Mouse (Mus musculus) layer of hippocampus, postnatal 36 days (tissue): ENCODE data around the gene Tmem185b. TPM values are rescaled to one million over a fixed set of nuclear protein-coding genes. Genes with fewer than 3 reads are reported as not detected.

Experiments
- DNase-seq, 2 experiments: peaks; one replicate each; pipeline ENCODE4 v3.0.0; 2022
- total RNA-seq, 2 experiments: library from RNA; stranded (reverse); gene quantifications; 2 replicates each; pipeline ENCODE4 v1.2.3; 2021

Gene Tmem185b
- total RNA-seq, 2 experiments from 2014 or later, result 18.0 to 20.2 TPM

DNA sequence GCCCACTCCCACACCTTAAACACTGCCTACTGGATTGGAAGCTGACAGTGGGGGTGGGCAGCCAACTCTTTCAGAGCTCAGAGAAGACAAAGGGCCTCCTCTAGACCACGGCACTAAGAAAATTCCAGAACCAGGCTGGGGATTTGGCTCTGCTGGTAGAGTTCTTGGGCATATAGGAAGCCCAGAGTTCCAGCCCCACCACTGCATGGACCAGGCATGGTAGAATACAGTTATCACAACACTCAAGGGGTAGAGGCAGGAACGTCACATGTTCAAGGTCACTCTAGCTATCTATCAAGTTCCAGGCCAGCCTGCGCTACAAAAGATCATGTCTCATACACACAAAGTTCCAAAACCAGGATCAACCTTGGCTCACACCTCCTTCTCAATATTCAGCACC lies 22.8 kb upstream of the Tmem185b start:
- no peak for DNase-seq

DNA sequence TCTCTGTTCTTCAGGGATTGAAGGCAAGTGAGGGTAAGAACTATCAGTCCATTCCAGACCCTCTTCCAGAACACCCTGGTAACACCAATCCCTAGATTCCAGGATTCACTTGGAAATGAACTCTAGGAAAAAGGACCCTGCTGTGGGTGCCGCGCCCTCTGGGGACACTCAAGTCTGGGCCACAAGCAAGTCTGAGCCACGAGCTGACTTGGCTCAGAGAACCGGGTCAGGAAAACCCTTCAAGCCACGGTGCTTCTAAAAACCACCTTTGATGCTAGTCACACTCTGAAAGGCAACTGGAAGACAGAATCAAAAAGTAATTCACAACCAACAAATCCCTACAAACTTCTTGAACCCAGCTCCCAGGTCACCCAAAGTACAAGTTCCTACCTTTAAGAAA lies 22.2 kb upstream of the Tmem185b start:
- no peak for DNase-seq

DNA sequence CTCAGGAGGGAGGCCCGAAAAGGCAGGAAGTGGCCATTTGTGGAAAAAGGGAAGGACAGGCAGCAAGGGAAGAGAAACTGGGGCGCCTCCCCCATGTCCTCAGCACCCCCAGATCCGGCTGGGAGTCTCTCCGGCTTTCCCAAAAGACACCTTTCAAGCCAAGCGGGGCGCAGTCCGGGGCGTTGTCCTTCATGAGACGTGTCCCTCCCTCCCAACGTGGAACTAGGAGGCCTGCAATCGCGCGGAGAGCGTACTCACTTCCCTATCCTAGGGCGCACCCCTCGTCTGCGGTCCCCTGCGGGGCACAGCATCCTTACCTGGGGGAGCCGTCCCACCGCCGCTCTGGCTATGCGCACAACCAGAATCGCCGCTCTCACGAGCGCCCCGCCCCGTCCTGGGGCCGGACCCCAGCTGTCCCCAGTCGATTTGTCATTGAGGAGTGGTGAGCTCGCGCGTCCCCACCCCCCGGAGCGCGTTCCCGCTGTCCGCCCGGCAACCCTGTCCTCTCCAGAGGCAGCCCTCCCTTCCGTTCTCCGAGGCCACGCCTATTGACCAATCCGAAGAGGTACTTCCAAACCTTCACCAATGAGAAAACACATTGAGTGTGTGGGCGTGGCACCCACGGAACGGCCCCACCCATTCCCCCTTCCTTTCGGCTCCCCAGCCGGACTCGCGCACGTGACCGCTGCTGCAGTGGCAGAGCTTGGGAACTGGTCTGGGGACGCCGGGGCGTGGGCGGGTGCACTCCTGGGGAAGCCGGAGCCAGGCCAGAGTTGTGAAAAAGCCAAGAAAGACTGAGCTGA lies 21.5 kb upstream of the Tmem185b start, which contains the start of gene Ralb:
TSS of gene Ralb (minus strand) at position 535 of the 803 bp plus-strand sequence.
- peak; percentile 94 to 95 for DNase-seq

DNA sequence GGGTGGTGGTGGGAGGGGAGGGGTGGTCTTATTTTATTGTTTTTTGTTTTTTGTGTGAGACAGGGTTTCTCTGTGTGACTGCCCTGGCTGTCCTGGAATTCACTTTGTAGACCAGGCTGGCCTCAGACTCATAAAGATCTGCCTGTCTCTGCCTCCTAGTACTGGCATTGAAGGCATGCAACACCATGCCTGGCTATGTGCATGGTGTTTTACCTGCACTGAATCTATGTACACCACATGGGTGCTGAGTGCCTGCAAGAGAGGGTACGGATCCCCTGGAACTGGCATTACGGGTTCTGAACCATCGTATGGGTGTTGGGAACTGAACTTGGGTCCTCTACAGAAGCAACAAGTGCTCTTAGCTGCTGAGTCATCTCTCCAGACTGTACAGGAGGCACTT lies 20.0 kb upstream of the Tmem185b start:
- no peak for DNase-seq

DNA sequence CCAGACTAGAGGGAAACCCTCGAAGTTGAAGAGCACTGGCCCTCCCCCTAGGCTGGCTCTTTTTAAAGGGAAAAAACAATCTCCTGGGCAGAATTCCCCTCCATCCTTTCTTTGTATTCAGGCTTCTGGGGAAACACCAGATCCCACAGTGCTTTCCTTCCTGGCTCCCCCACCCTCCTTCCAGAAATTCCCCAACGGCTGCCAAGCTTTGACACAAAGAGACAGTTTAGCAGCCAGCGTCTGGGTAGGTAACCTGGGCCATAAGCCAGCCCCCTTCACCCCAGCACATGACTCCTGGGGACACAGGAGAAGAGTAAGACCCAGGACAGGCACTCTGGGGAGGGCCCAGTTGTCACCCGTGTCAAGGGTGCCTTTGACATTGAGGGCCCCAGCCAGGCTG lies 17.4 kb upstream of the Tmem185b start:
- no peak for DNase-seq

GRCm38 (mm10) chr1:119509474-119509873 lies 16.5 kb upstream of the Tmem185b start:
- no peak for DNase-seq

DNA sequence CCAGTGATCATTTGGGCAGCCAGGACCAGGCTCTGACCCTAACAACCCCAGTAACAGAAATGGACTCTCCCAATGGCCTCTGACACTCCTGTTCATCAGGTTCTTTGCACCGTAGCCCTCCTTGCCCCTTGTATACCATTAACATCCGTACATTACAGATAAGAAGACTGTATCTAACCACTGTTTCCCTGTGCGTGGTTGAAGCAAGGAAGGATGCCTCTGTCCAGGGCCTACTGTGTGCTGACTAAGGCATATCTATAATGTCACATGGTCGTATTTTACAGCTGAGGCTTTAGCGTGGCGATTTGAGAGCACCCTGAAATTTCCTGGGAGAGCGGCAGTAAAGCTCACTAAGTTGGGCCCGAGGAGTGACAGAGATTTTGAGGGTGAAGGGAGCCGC lies 15.6 kb upstream of the Tmem185b start:
- DNase-seq, result no peak

GRCm38 (mm10) chr1:119510857-119511256 lies 15.1 kb upstream of the Tmem185b start:
- DNase-seq, result no peak

DNA sequence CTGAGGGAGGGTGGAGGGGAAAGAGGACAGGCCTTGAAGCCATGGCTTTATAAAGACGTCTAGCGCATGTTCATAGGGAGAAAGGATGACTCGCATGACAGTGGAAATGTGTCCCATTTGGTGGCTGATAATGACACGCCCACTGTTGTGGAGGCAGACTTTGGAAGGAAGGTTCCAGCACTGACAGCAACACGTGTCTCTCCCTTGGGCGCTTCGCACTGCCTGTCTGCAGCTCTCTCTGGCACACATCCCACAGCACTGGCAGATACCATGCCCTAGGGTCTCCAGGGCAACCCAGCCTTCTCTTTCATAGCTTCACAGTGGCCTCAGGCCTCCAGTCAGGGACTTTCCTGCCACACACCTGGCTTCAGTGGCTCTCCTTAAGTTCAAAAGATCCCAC lies 7.9 kb upstream of the Tmem185b start:
- no peak for DNase-seq

DNA sequence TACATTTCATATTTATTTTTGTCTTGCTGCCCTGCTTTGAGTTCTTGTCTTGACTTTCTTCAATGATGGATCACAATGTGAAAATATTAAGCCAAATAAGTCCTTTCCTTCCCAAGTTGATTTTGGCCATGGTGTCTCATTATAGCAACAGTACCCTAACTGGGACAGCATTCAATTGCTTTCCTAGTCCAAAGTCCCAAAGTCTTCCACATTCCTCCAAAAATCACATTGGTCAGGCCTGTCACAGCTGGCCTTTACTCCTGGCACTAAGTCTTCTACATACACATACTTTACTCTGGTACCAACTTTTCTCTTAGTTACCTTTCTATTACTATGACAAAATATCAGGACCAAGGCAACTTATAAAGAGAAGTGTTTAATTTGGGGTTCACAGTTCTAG lies 7.2 kb upstream of the Tmem185b start:
- DNase-seq, result no peak

DNA sequence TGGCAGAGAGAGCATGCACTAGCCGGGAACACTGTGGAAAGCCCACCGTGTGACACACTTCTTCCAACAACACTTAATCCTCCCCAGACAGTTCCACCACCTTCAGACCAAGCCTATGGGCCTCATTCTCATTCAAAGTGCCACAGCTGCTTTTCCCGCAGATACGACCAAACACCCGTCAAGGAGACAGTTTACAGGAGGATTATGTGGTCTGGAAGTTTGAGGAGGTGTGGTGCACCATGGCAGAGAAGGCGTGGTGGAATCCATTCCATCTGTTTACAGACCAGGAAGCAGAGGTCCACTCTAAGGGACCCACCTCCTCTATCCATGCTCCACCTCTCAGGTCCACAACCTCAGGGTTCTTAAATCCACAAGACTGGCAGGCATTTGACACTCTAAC lies 6.7 kb upstream of the Tmem185b start:
- no peak for DNase-seq

DNA sequence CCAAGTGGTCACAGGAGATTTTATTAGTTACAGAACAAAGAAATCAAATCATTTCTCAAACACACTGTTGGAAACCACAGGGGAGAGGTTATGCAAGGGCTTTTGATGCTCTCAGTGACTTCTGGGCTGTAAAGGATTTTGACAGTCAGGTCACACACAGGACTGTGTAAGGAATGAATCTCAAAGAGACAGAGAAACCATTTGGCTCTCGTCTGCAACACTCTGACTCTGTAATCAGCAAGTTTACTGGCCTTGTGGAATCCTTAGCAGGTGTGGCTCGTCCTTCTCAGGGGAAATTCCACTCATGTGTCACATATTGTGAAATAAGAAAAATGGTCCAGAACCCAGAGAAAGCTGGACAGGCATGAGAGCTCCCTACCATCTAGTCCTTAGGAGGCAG lies 4.9 kb upstream of the Tmem185b start:
- DNase-seq, result no peak

DNA sequence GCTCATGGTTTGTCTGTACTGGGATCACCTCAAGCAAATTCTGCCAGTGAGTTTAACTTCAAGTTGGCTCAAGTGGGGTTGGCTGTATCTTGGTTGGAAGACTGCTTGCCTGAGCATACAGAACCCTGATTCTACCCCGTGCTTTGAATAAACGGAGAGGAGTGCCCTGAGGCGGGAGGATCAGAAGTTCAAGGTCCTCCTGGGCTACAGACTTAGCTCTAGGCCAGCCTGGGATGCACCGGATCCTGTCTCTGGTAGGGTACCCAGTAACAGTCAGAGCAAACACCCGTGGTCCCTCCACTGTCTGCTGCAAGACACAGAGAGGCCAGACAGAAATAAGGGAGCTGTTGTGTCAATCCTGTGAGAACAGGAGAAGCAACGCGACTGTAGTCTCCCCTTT lies 4.3 kb upstream of the Tmem185b start:
- DNase-seq, result no peak

- no peak for DNase-seq
These were observed 3.2 kb upstream of the Tmem185b start for GRCm38 (mm10) chr1:119522726-119523125.

DNA sequence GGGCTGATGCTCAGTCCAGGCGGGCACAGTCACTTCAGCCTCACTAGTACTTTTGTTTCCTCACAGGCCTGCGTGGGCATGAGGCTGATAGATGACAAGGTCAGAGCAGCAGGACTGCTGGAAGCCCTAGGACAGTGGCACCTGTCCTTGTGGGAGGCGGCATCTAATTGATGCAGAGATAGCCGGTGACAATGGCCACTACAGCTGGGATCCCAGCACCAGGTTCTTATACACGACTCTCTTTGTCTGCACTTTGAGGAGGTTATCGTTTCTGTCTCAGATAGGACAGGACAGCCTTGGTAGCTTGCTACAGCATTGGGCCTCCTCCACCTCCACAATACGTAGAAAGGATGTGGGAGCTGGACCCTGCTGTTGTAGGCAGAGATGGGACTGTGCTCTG lies 2.6 kb upstream of the Tmem185b start:
- DNase-seq, result no peak

DNA sequence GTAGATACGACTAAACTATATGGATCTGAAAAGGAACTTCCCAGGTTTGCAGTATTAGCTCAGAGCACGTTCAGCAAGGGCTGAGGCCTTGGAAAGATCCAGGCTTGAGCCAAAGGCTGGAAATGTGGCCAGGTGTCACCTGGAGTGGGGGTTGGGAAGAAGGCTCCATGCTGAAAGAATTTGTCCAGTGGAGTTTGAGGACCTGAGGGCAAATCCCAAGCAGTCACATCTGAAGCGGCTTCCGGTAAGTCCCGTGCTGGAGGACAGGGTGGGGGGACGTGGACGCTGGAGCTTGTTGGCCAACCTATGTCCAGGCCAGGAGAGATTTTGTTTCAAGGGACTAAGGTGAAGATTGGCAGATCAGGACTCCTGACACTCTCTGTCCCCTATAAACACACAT lies 2.1 kb upstream of the Tmem185b start:
- no peak for DNase-seq

DNA sequence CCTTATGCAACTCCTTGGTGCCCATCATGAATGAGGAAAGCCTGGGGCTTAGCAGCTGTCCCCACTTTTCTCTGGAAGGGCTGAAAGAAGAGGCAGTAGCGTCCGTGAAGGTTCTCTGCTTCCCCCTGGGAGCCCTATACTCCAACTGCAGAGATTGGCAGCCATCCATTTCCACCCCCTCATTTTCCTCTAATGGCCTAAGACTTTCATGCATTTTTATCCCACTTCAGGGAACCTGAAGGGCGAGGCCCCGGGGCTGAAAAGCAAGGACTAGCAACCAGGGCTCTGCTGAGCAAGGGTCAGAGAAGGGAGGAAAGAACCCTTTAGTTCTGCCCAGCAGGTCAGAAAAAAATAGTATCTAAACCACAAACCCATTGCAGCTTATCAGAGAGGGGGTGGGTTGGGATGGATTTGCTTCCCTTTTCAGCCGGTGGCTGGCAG lies 936 bp upstream of the Tmem185b start:
- peak; percentile 32 to 38 for DNase-seq

DNA sequence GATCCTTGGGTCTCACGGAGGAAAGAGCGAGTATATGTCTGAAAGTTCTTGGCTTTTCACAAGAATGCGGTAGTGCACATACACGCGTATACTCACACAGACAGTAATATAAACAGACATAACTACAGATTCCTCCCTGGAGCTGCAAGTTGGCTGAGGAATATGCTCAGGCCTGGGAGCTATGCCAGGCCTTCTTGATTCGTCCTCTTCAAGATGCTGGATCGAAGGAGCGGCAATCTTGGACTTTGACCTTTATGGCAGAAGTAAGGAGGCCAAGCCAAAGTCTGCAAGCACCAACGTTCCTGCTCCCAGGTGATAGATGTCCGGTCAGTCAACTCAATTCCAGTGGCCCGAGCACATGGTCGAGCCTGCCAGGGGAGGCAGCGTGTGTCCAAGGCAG lies 5.0 kb downstream of the Tmem185b start:
- no peak for DNase-seq

DNA sequence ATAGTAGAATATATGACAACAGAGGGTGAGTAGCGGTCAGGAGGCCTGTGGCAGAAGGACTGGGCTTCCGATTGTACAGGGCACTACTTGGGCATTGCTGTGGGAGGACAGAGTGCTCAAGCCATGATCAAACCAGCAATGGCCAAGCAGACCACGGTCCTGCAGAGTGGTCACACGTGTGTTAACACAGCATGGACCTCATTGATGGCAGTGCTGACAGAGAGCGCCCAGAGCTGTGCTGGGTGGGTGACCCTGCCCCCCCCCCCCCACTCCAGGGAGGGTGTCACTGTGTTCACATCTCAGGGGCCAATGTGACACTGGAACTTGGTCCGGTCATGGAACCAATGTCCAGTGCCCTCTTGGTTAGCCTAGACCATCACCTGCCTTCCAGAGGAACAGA lies 6.2 kb downstream of the Tmem185b start:
- DNase-seq, result no peak

DNA sequence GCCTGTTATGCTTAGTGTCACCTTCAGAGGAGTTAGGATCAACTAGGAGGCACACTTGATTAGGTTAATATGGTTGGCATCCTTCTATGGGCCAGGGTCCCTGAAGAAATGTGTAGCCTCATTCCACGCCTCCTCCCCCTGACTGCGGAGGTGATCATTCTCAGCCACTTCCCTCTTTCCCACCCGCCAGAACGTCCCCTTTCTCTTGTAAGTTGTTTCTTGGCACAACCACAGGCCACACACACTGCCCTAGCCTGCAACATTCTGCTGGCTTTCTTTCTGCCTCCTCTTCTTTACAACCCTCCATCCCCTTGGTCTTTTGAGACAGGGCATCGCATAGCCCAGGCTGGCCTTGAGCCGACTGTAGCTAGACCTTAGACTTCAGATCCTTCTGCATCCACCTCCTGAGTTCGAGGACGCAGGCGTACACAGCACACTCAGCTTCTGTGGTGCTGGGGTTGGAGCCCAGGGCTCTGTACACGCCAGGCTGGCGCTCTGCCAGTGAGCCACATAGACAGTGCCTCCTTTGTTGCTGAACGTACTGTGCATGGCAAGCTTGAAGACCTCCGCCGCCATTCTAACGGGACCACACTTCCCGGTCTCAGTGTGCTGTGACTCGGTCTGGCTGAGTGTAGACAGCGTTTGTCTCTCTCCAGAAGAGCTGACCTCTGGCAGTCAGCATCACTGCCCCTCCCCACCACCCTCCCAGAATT lies 7.3 kb downstream of the Tmem185b start:
- no peak for DNase-seq

GRCm38 (mm10) chr1:119534341-119534740 lies 8.4 kb downstream of the Tmem185b start:
- no peak for DNase-seq

GRCm38 (mm10) chr1:119536122-119536521 lies 10.2 kb downstream of the Tmem185b start:
- no peak for DNase-seq

- no peak for DNase-seq
These were observed 11.7 kb downstream of the Tmem185b start for GRCm38 (mm10) chr1:119537651-119538050.

- no peak for DNase-seq
These were observed 13.3 kb downstream of the Tmem185b start for GRCm38 (mm10) chr1:119539252-119539651.
